Mouse (Mus musculus): ENCODE measurements around the gene Gsg1l. TPM values are rescaled to one million over a fixed set of nuclear protein-coding genes. Genes with fewer than 3 reads are reported as not detected.

Gene Gsg1l
- polyA plus RNA-seq, 1 experiment from 2014 or later, result 10.5 TPM

DNA sequence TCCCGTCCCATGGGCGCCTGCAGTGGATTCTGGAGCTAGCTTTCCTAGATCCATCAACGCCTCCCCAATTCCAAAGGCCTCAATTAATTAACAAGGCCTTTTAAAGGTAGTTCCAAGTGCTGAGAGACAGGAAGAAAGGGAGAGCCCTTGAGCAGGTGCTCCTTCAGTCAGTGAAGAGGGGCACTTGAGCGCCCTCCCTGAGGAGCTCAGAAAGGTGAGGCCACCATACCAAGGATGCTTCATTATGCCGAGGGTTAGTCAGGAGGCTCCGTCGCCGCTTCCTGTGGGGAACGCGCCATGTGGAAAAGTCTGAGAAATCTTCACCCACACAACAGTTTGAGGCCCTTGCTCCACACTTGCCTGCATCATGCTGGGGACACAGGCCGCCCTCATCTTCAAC lies 18.2 kb upstream of the Gsg1l start:
- no peak overlapping the region for H3K4me2 ChIP-seq (ENCODE audit: low read length)
- no peaks in the 10 kb centered on the region for H3K9me3 ChIP-seq (ENCODE audit: control insufficient read depth, low read length)
- H3K27ac ChIP-seq (replicated peaks in 1 of 2; ENCODE audit: control insufficient read depth in 1 of 2, insufficient read depth in 1 of 2, low read depth in 2 of 2, low read length in 2 of 2), result no peak overlapping the region
- no peak for ATAC-seq (ENCODE audit: insufficient number of reproducible peaks, insufficient read depth, low FRiP score, low read depth)
- peaks cover 81% of the 10 kb centered on the region for H3K36me3 ChIP-seq (ENCODE audit: control insufficient read depth, insufficient read depth, low read length)
- 95% methylated on average over 11 of the region's 11 CpGs for WGBS
- H3K9ac ChIP-seq (ENCODE audit: low read length), result no peak overlapping the region
- H3K4me1 ChIP-seq (ENCODE audit: control insufficient read depth in 2 of 2, insufficient read depth in 2 of 2, low read length in 2 of 2), result 0 out of 4 replicates have a peak, but pooled peaks cover 0 to 2% of the 10 kb centered on the region in 2 experiments
- no peaks in the 10 kb centered on the region for H3K27me3 ChIP-seq (ENCODE audit: control insufficient read depth, insufficient read depth, low read length)
- no peak overlapping the region for H3K4me3 ChIP-seq (ENCODE audit: control insufficient read depth in 1 of 2, insufficient read depth in 1 of 2, low read depth in 1 of 2, low read length in 2 of 2)

DNA sequence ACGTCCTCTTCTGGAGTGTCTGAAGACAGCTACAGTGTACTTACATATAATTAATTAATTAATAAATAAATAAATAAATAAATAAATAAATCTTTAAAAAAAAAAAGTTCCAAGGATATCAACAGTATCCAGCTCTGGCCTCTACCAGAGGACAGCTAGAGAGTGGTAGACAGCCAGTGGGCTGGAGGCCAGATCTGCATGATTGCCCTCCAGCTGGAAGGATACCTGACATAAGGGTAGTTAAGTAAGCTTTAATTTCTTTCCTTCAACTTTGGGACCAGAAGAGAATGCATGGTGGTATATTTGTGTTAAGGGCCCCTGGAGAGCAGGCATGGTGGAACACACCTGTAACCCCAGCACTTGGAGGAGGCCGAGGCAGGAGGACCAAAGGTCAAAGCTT lies 17.6 kb upstream of the Gsg1l start:
- Histone ChIP-seq H3K4me1 (ENCODE audit: control insufficient read depth in 2 of 2, insufficient read depth in 2 of 2, low read length in 2 of 2) (0 out of 4 replicates have a peak, but pooled peaks cover 0 to 2% of the 10 kb centered on the region in 2 experiments), H3K36me3 (ENCODE audit: control insufficient read depth, insufficient read depth, low read length) (peaks cover 75% of the 10 kb centered on the region), H3K9ac (ENCODE audit: low read length) (no peak overlapping the region), H3K4me2 (ENCODE audit: low read length) (no peak overlapping the region), H3K27ac (replicated peaks in 1 of 2; ENCODE audit: control insufficient read depth in 1 of 2, insufficient read depth in 1 of 2, low read depth in 2 of 2, low read length in 2 of 2) (no peak overlapping the region), H3K9me3 (ENCODE audit: control insufficient read depth, low read length) (no peaks in the 10 kb centered on the region), H3K4me3 (ENCODE audit: control insufficient read depth in 1 of 2, insufficient read depth in 1 of 2, low read depth in 1 of 2, low read length in 2 of 2) (no peak overlapping the region), H3K27me3 (ENCODE audit: control insufficient read depth, insufficient read depth, low read length) (no peaks in the 10 kb centered on the region)
- 84% methylated on average over 2 of the region's 2 CpGs for WGBS
- ATAC-seq (ENCODE audit: insufficient number of reproducible peaks, insufficient read depth, low FRiP score, low read depth), result no peak

DNA sequence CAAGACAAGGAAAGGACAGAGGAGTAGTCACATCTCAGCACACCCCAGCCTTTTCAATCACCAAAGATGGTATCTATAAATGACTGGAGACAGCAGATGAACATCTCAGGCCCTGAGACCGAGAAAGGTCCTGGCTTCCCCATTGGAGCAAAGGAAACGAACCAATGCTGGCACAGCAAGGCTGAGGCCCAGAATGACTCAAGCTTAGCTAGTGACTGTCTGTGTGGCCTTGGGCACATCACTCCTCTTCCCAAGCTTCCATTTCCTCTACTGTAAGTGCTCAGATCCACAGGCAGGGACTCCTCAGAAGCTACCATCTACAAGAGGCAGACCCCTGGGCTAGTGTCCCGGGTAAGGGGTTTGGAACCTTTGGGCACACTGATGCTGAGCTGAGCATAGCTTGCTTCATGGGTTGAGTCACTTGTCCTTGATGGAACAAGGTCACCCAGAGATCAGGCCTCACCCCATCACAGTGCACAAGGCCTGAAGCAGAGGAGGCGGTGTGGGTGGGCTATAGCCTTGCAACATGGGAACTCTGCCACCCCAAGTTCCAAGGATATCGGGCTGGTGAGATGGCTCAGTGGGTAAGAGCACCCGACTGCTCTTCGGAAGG lies 17.1 kb upstream of the Gsg1l start:
- H3K36me3 ChIP-seq (ENCODE audit: control insufficient read depth, insufficient read depth, low read length), result peaks cover 69% of the 10 kb centered on the region
- no peak overlapping the region for H3K9ac ChIP-seq (ENCODE audit: low read length)
- ATAC-seq (ENCODE audit: insufficient number of reproducible peaks, insufficient read depth, low FRiP score, low read depth), result no peak
- H3K4me2 ChIP-seq (ENCODE audit: low read length), result no peak overlapping the region
- 0 out of 4 replicates have a peak, but pooled peaks cover 0 to 2% of the 10 kb centered on the region in 2 experiments for H3K4me1 ChIP-seq (ENCODE audit: control insufficient read depth in 2 of 2, insufficient read depth in 2 of 2, low read length in 2 of 2)
- H3K9me3 ChIP-seq (ENCODE audit: control insufficient read depth, low read length), result no peaks in the 10 kb centered on the region
- no peak overlapping the region for H3K27ac ChIP-seq (replicated peaks in 1 of 2; ENCODE audit: control insufficient read depth in 1 of 2, insufficient read depth in 1 of 2, low read depth in 2 of 2, low read length in 2 of 2)
- H3K27me3 ChIP-seq (ENCODE audit: control insufficient read depth, insufficient read depth, low read length), result no peaks in the 10 kb centered on the region
- 91% methylated on average over 7 of the region's 7 CpGs for WGBS
- no peak overlapping the region for H3K4me3 ChIP-seq (ENCODE audit: control insufficient read depth in 1 of 2, insufficient read depth in 1 of 2, low read depth in 1 of 2, low read length in 2 of 2)

DNA sequence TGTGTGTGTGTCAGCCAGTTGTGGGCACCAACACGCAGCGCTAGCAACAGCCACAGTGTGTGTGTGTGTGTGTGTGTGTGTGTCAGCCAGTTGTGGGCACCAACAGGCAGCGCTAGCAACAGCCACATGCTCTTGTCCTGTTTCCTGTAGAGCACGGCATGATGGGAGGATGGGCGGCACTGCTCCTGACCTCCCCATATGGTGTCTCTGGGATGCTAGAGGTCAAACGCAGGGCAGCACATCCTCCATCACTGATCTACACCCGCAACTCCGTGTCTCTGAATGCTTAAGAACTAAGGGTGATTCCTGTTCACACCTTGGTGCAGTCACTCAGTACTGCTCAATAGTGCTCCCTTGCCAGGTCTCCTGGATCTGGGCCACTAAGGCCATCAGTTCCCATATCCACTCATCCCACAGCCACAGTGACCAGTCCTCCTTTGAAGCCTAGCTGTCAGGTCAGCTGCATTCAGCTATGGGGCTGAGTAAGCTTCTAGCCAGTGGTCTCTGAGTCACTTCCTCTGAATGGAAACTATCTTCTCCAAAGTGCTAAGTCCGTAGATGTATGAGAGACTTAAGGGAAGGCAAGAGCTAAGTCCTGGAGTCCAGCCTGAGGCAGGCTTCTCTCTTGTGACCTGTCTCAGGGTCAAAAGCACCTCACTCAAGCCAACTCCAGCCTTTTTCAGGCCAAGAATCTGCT lies 15.2 kb upstream of the Gsg1l start:
- Histone ChIP-seq H3K4me2 (ENCODE audit: low read length) (no peak overlapping the region), H3K4me1 (ENCODE audit: control insufficient read depth in 2 of 2, insufficient read depth in 2 of 2, low read length in 2 of 2) (0 out of 4 replicates have a peak, but pooled peaks cover 0 to 2% of the 10 kb centered on the region in 2 experiments), H3K9me3 (ENCODE audit: control insufficient read depth, low read length) (no peaks in the 10 kb centered on the region), H3K9ac (ENCODE audit: low read length) (no peak overlapping the region), H3K36me3 (ENCODE audit: control insufficient read depth, insufficient read depth, low read length) (peaks cover 52% of the 10 kb centered on the region), H3K4me3 (ENCODE audit: control insufficient read depth in 1 of 2, insufficient read depth in 1 of 2, low read depth in 1 of 2, low read length in 2 of 2) (no peak overlapping the region), H3K27ac (replicated peaks in 1 of 2; ENCODE audit: control insufficient read depth in 1 of 2, insufficient read depth in 1 of 2, low read depth in 2 of 2, low read length in 2 of 2) (no peak overlapping the region), H3K27me3 (ENCODE audit: control insufficient read depth, insufficient read depth, low read length) (no peaks in the 10 kb centered on the region)
- ATAC-seq (ENCODE audit: insufficient number of reproducible peaks, insufficient read depth, low FRiP score, low read depth), result no peak
- 78% methylated on average over 8 of the region's 9 CpGs for WGBS

DNA sequence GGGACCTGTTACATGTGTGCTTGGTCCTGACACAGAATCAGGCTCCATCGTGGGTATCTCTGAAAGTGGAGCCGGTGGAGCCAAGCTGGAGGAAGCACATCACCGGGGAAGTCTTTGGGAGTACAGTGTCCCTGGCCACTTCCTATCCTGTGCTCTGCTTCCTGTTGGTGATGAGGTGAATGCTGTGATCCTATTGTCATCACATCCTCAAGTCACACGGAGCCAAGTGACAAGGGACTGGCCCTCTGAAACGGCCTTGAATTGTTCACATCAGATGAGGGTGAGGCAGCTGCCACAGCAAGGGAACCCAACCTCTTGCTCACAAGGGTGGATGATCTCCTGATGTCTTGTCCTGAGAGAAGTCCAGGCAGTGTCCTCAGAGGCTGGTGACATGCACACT lies 14.4 kb upstream of the Gsg1l start:
- H3K4me1 ChIP-seq (ENCODE audit: control insufficient read depth in 2 of 2, insufficient read depth in 2 of 2, low read length in 2 of 2), result 0 out of 4 replicates have a peak, but pooled peaks cover 0 to 2% of the 10 kb centered on the region in 2 experiments
- no peaks in the 10 kb centered on the region for H3K9me3 ChIP-seq (ENCODE audit: control insufficient read depth, low read length)
- H3K4me3 ChIP-seq (ENCODE audit: control insufficient read depth in 1 of 2, insufficient read depth in 1 of 2, low read depth in 1 of 2, low read length in 2 of 2), result no peak overlapping the region
- H3K27ac ChIP-seq (replicated peaks in 1 of 2; ENCODE audit: control insufficient read depth in 1 of 2, insufficient read depth in 1 of 2, low read depth in 2 of 2, low read length in 2 of 2), result no peak overlapping the region
- no peak overlapping the region for H3K9ac ChIP-seq (ENCODE audit: low read length)
- WGBS, result 43% methylated on average over 5 of the region's 5 CpGs
- no peak overlapping the region for H3K4me2 ChIP-seq (ENCODE audit: low read length)
- no peak for ATAC-seq (ENCODE audit: insufficient number of reproducible peaks, insufficient read depth, low FRiP score, low read depth)
- peaks cover 44% of the 10 kb centered on the region for H3K36me3 ChIP-seq (ENCODE audit: control insufficient read depth, insufficient read depth, low read length)
- no peaks in the 10 kb centered on the region for H3K27me3 ChIP-seq (ENCODE audit: control insufficient read depth, insufficient read depth, low read length)

DNA sequence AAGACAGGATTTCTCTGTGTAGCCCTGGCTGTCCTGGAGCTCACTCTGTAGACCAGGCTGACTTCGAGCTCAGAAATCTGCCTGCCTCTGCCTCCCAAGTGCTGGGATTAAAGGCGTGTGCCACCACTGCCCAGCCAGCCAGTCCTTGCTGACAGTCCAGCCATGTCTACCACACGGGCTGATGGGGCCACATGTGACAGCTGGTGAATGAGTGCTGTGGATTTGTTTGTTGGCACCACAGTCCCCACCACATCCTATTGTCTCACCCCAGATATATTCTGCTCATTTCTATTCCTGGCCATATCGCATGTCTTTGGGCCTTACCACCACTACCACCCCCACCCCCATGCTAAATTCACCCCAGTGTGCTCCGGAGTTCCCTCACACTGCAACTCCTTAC lies 12.5 kb upstream of the Gsg1l start:
- H3K4me1 ChIP-seq (ENCODE audit: control insufficient read depth in 2 of 2, insufficient read depth in 2 of 2, low read length in 2 of 2), result 0 out of 4 replicates have a peak, but pooled peaks cover 0 to 2% of the 10 kb centered on the region in 2 experiments
- no peaks in the 10 kb centered on the region for H3K27me3 ChIP-seq (ENCODE audit: control insufficient read depth, insufficient read depth, low read length)
- no peaks in the 10 kb centered on the region for H3K9me3 ChIP-seq (ENCODE audit: control insufficient read depth, low read length)
- 92% methylated on average over 5 of the region's 5 CpGs for WGBS
- H3K4me2 ChIP-seq (ENCODE audit: low read length), result no peak overlapping the region
- no peak overlapping the region for H3K9ac ChIP-seq (ENCODE audit: low read length)
- no peak overlapping the region for H3K27ac ChIP-seq (replicated peaks in 1 of 2; ENCODE audit: control insufficient read depth in 1 of 2, insufficient read depth in 1 of 2, low read depth in 2 of 2, low read length in 2 of 2)
- ATAC-seq (ENCODE audit: insufficient number of reproducible peaks, insufficient read depth, low FRiP score, low read depth), result no peak
- no peak overlapping the region for H3K4me3 ChIP-seq (ENCODE audit: control insufficient read depth in 1 of 2, insufficient read depth in 1 of 2, low read depth in 1 of 2, low read length in 2 of 2)
- peaks cover 26% of the 10 kb centered on the region for H3K36me3 ChIP-seq (ENCODE audit: control insufficient read depth, insufficient read depth, low read length)

DNA sequence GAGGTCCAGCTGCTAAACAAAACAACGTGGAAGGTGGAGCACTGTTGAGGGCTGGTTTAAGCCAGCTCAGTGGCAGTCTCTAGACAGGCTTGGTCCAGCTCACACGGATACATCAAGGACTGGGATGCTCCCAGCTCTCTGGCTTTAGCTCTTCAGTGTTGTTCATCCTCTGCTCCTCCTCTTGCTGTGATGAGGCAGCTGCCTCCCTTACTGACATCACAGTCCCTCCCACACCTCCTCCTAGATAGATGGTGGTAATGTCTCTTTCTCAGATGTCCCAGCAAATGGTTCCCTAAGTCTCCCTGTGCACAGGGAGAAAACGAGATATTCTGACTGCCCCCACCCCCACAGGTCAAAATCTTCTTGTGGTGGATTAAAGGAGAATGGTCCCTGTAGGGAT lies 11.0 kb upstream of the Gsg1l start:
- Histone ChIP-seq H3K27ac (replicated peaks in 1 of 2; ENCODE audit: control insufficient read depth in 1 of 2, insufficient read depth in 1 of 2, low read depth in 2 of 2, low read length in 2 of 2) (no peak overlapping the region), H3K9me3 (ENCODE audit: control insufficient read depth, low read length) (no peaks in the 10 kb centered on the region), H3K27me3 (ENCODE audit: control insufficient read depth, insufficient read depth, low read length) (no peaks in the 10 kb centered on the region), H3K4me3 (ENCODE audit: control insufficient read depth in 1 of 2, insufficient read depth in 1 of 2, low read depth in 1 of 2, low read length in 2 of 2) (no peak overlapping the region), H3K36me3 (ENCODE audit: control insufficient read depth, insufficient read depth, low read length) (peaks cover 11% of the 10 kb centered on the region), H3K4me2 (ENCODE audit: low read length) (no peak overlapping the region), H3K4me1 (ENCODE audit: control insufficient read depth in 2 of 2, insufficient read depth in 2 of 2, low read length in 2 of 2) (0 out of 4 replicates have a peak, but pooled peaks cover 0 to 2% of the 10 kb centered on the region in 2 experiments), H3K9ac (ENCODE audit: low read length) (no peak overlapping the region)
- WGBS, result 31% methylated on average over 3 of the region's 3 CpGs
- no peak for ATAC-seq (ENCODE audit: insufficient number of reproducible peaks, insufficient read depth, low FRiP score, low read depth)

Data from heart, embryonic 14.5 days (tissue).